Mouse (Mus musculus): ENCODE measurements around the gene Efcab11. TPM values are rescaled to one million over a fixed set of nuclear protein-coding genes. Genes with fewer than 3 reads are reported as not detected.

Gene Efcab11
- polyA plus RNA-seq, 1 experiment from 2014 or later, result 24.9 TPM

DNA sequence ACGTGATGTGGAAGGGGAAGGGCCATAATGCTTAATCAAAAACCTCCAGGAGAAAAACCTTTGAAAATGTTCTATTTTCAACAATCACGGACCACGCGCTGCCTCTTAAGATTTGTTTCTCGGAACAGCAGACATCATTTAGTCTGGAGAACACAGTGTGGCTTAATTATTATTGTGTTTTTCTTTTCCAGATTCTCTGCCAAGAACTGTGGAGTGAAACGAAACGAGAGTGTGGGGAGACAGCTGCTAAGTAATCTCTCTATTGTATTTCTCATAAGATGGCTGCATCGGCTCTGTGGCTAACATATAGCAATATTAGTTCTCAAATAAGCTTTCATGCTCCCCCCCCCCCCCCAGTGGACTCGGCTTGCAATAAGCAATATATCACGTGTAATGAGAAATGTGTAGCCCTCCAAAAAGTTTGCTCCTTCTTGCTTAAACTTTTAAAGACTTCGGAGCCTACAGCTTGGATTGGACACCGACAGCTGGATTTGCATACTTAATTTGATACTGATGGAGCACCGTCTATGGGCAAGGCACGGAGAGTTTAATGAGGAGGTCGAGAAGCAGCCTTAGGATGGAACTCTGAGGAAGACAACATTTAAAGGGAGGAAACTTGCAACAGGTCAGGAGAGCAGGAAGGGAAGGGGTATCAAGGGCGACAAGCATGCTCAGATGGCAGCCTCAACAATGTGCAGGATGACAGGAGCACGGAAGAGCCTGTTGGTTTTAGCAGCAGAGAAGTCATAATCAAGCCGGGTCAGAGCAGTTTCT, 127.1 kb downstream of the Efcab11 start:
- Histone ChIP-seq H3K36me3 (replicated peaks) (no peaks in the 10 kb centered on the region), H3K27ac (peak overlapping the region; percentile 72; the same call in 1 of the 2 replicates), H3K4me1 (peaks cover 27% of the 10 kb centered on the region), H3K9me3 (no peaks in the 10 kb centered on the region), H3K27me3 (ENCODE audit: poor library complexity, severe bottlenecking) (no peaks in the 10 kb centered on the region), H3K4me3 (peak overlapping the region; percentile 25; the same call in 1 of the 2 replicates)
- WGBS, result 54% methylated on average over 18 of the region's 18 CpGs
- peak; percentile 19 for DNase-seq (ENCODE audit: extremely low spot score, low spot score)

DNA sequence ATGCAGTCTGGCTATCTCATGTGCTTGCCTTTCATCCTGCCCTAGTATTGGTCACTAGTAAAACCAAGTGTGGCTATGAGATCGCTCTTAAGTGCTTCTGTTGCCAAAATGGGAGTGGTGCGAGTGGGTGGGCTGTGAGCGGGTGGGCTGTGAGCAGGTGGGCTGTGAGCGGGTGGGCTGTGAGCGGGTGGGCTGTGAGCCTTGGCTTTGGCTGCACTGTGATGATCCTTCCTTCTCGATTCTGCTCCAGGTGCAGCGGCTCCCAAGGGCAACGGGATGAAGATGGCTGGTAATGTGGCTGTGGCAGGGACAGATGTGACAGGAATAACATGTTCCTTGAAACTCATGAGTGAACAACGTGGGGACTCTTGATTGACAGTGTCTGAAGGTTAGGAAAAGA, 128.0 kb downstream of the Efcab11 start:
- DNase-seq (ENCODE audit: extremely low spot score, low spot score), result no peak
- 92% methylated on average over 9 of the region's 9 CpGs for WGBS

DNA sequence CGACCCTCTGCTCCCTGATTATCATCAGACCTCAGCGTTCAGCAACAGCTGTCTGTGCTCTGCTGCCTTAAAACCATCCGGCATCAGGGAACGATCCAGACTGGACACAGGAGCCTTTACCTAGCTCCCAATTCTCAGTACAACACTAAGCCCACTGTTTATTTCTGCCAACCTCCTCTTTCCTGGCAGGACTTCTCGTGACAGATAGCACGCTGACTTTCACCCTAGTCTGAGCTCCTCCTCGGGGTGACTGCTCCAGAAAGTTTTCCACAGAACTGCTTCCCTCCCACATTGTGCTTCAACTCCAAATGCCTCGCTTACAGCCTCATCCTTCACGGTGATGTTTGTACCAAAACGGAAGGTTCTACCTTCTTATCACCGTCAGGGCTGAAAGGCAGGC, 131.3 kb downstream of the Efcab11 start:
- H3K4me1 ChIP-seq, result peaks cover 20% of the 10 kb centered on the region
- H3K9me3 ChIP-seq, result no peaks in the 10 kb centered on the region
- H3K36me3 ChIP-seq (replicated peaks), result no peaks in the 10 kb centered on the region
- no peak for DNase-seq (ENCODE audit: extremely low spot score, low spot score)
- H3K27ac ChIP-seq, result no peak overlapping the region
- no peak overlapping the region for H3K4me3 ChIP-seq
- 86% methylated on average over 11 of the region's 11 CpGs for WGBS
- H3K27me3 ChIP-seq (ENCODE audit: poor library complexity, severe bottlenecking), result no peaks in the 10 kb centered on the region

More for the DNA sequence above, 128.0 kb downstream of the Efcab11 start:
- H3K27ac ChIP-seq, result 0 out of 2 replicates have a peak overlapping the region, but pooled peaks have one; percentile 25
- no peaks in the 10 kb centered on the region for H3K9me3 ChIP-seq
- no peak overlapping the region for H3K4me3 ChIP-seq
- no peaks in the 10 kb centered on the region for H3K36me3 ChIP-seq (replicated peaks)
- H3K4me1 ChIP-seq, result peaks cover 27% of the 10 kb centered on the region
- H3K27me3 ChIP-seq (ENCODE audit: poor library complexity, severe bottlenecking), result no peaks in the 10 kb centered on the region

DNA sequence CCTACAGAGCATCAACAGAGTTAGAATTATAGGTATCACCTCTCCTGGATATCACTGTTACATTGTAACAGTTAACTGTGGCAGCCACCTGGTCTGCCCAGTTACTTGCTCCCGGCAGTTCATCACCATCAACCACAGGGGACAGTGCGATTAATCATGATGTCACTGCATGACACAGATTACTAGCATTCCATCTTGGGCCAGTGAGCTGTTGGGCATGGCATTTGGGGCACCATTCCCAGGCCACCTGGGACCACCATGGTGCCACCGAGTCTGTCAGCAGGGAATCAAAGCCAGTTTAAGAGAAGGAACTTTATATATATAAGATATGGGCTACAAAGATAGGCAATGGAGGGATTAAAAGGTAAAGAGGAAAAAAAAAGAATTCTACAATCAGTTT, 134.8 kb downstream of the Efcab11 start:
- H3K36me3 ChIP-seq (replicated peaks), result no peaks in the 10 kb centered on the region
- no peaks in the 10 kb centered on the region for H3K27me3 ChIP-seq (ENCODE audit: poor library complexity, severe bottlenecking)
- no peak overlapping the region for H3K27ac ChIP-seq
- no peaks in the 10 kb centered on the region for H3K9me3 ChIP-seq
- DNase-seq (ENCODE audit: extremely low spot score, low spot score), result no peak
- 87% methylated on average over 3 of the region's 3 CpGs for WGBS
- no peaks in the 10 kb centered on the region for H3K4me1 ChIP-seq
- no peak overlapping the region for H3K4me3 ChIP-seq

DNA sequence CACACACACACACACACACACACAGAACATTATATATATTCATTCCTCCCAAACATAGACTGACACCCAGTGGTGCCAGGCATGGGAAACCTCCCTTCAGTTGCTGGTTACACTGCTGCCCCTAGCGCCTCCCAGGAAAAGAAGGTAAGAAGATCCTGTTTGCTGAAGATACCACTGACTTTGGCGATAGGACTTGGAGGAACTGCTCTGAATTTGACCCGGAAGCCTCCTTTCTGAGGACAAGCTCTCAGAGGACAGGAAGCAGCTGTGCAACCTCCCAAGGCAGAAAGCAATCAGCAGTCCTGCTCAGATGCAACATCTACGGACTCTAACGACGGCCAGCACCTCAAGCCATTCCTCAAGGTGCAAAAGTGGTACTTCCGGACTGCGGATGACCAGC, 142.6 kb downstream of the Efcab11 start:
- Histone ChIP-seq H3K9me3 (no peaks in the 10 kb centered on the region), H3K4me1 (peaks cover 16% of the 10 kb centered on the region), H3K36me3 (replicated peaks) (no peaks in the 10 kb centered on the region), H3K4me3 (no peak overlapping the region), H3K27me3 (ENCODE audit: poor library complexity, severe bottlenecking) (no peaks in the 10 kb centered on the region), H3K27ac (no peak overlapping the region)
- WGBS, result 90% methylated on average over 8 of the region's 8 CpGs
- no peak for DNase-seq (ENCODE audit: extremely low spot score, low spot score)

DNA sequence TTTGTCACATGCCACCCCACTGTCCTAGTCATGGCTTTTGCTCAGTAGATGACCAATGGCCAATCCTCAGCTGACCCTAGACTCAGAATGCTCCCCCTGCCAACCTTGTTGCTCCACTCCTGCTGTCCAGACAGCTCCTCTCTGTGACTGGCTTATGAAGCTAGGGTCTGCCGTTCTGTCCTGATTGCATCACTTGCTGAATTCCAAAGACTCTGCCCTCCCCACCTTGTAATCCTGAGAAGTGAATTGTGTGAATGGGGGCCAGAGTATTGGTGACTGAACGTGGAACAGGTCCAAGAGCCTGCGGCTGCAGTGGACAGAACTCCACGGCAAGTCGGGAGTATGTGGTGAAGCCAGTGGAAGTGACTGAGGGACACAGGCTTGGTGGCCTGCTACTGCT, 145.0 kb downstream of the Efcab11 start:
- WGBS, result 83% methylated on average over 5 of the region's 5 CpGs
- DNase-seq (ENCODE audit: extremely low spot score, low spot score), result no peak
- H3K27me3 ChIP-seq (ENCODE audit: poor library complexity, severe bottlenecking), result no peaks in the 10 kb centered on the region
- no peaks in the 10 kb centered on the region for H3K9me3 ChIP-seq
- no peak overlapping the region for H3K27ac ChIP-seq
- peaks cover 32% of the 10 kb centered on the region for H3K4me1 ChIP-seq
- no peak overlapping the region for H3K4me3 ChIP-seq
- H3K36me3 ChIP-seq (replicated peaks), result no peaks in the 10 kb centered on the region

DNA sequence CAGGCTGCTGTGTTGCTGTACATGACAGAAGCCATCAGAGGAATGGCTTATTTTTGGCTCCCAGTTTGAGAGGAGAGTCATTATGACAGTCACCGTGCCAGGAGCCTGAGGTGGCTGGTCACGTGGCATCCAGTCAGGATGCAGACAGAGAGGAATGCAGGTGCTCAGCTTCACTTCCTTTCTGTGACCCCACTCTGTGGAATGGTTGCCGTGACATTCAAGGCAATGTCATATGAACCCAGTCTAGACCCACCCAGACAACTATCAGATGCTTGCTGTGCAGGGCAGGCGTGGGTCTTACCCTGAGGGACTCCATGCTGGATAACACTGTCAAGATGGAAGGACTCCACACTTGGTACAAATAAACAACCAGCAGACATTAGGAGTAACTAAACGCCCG, 146.0 kb downstream of the Efcab11 start:
- Histone ChIP-seq H3K27me3 (ENCODE audit: poor library complexity, severe bottlenecking) (no peaks in the 10 kb centered on the region), H3K4me3 (no peak overlapping the region), H3K4me1 (peaks cover 32% of the 10 kb centered on the region), H3K27ac (no peak overlapping the region), H3K36me3 (replicated peaks) (no peaks in the 10 kb centered on the region), H3K9me3 (no peaks in the 10 kb centered on the region)
- DNase-seq (ENCODE audit: extremely low spot score, low spot score), result no peak
- WGBS, result 90% methylated on average over 6 of the region's 6 CpGs

DNA sequence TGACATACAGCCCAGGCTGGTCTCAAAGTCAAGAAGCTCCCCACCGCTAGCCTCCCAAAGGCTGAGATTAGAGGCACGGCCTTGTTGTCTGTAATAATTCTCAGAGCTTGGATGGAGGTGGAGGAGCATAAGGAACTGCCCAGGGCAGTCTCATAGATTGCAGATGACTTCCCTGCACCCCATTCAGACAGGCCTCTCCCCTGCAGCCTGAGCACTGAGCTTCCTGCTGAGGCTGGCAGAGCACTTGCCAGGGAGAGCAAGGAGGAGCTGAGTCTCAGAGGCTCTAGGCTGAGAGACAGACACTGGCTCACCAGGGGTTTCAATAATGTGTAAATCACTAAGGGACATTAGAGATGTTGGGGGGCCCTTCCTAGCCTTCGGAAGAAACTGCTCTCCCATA, 147.3 kb downstream of the Efcab11 start:
- DNase-seq (ENCODE audit: extremely low spot score, low spot score), result no peak
- H3K27ac ChIP-seq, result peak overlapping the region; percentile 51; the same call in 1 of the 2 replicates
- H3K36me3 ChIP-seq (replicated peaks), result no peaks in the 10 kb centered on the region
- H3K4me1 ChIP-seq, result peaks cover 32% of the 10 kb centered on the region
- H3K4me3 ChIP-seq, result no peak overlapping the region
- no peaks in the 10 kb centered on the region for H3K9me3 ChIP-seq
- 40% methylated on average over 3 of the region's 3 CpGs for WGBS
- H3K27me3 ChIP-seq (ENCODE audit: poor library complexity, severe bottlenecking), result no peaks in the 10 kb centered on the region

DNA sequence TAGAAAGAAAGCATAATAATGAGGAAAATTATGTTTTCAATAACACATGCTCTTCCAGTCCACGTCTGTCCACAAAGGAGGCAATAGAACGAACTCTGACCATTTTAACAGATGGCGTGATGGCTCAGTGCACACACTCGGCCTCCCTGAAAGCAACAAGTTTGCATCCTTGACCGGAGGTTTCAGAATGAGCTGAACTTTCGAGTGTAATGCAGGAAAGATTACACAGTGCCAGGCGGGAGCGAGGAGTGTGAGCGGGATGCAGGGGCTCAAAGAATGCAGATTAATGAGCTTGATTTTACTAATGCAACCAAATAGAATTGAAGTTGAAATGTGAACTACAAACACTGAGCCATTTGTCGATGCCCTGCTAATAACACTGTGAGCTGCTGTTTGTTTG, 149.1 kb downstream of the Efcab11 start:
- Histone ChIP-seq H3K36me3 (replicated peaks) (no peaks in the 10 kb centered on the region), H3K4me1 (peaks cover 32% of the 10 kb centered on the region), H3K27me3 (ENCODE audit: poor library complexity, severe bottlenecking) (no peaks in the 10 kb centered on the region), H3K4me3 (no peak overlapping the region), H3K9me3 (no peaks in the 10 kb centered on the region; the same call in 1 of the 2 replicates), H3K27ac (no peak overlapping the region)
- no peak for DNase-seq (ENCODE audit: extremely low spot score, low spot score)
- 68% methylated on average over 10 of the region's 10 CpGs for WGBS

DNA sequence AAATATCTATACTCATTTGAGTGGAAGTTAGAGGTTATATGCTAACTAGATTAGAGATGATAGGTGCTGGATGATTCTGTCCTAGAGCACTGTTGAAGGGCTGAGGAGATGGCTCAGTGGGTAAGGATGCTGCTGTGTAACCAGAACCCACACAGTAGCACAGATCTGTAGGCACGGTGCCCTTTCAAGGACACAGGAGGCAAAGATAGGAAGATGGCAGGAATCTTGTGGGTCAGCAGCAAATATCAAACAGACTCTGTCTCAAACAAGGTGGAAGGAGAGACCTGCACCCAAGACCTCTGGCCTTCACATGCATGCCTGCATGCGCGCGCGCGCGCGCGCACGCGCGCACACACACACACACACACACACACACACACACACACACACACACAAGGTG, 160.0 kb downstream of the Efcab11 start:
- 100% methylated on average over 12 of the region's 12 CpGs for WGBS
- Histone ChIP-seq H3K4me1 (peaks cover 6% of the 10 kb centered on the region; the same call in 1 of the 2 replicates), H3K9me3 (no peaks in the 10 kb centered on the region), H3K4me3 (no peak overlapping the region), H3K27me3 (ENCODE audit: poor library complexity, severe bottlenecking) (no peaks in the 10 kb centered on the region), H3K27ac (no peak overlapping the region), H3K36me3 (replicated peaks) (0 out of 2 replicates have a peak, but pooled peaks cover 2% of the 10 kb centered on the region)
- no peak for DNase-seq (ENCODE audit: extremely low spot score, low spot score)

DNA sequence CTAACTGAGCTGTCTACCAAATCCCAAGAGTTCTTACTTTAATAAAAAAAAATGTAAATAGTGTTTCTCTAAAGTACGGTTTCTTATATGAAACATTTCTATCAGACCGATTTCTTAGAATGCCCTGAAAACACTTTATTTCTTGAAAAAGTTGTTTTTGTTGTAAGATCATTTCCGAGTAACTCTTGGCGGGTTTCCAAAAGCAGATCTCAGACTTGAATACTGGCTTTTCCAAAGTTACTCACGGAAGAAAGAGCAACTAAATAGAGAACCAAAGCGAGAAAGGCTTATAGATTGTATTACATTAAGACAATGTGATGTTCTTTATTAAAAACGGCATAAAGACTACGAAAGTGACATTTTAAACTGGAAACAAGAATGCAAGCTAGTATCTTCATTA, 160.4 kb downstream of the Efcab11 start:
- 95% methylated on average over 8 of the region's 8 CpGs for WGBS
- no peaks in the 10 kb centered on the region for H3K27me3 ChIP-seq (ENCODE audit: poor library complexity, severe bottlenecking)
- H3K9me3 ChIP-seq, result no peaks in the 10 kb centered on the region
- H3K4me1 ChIP-seq, result peaks cover 6% of the 10 kb centered on the region; the same call in 1 of the 2 replicates
- 0 out of 2 replicates have a peak, but pooled peaks cover 2% of the 10 kb centered on the region for H3K36me3 ChIP-seq (replicated peaks)
- no peak for DNase-seq (ENCODE audit: extremely low spot score, low spot score)
- H3K4me3 ChIP-seq, result no peak overlapping the region
- H3K27ac ChIP-seq, result no peak overlapping the region

DNA sequence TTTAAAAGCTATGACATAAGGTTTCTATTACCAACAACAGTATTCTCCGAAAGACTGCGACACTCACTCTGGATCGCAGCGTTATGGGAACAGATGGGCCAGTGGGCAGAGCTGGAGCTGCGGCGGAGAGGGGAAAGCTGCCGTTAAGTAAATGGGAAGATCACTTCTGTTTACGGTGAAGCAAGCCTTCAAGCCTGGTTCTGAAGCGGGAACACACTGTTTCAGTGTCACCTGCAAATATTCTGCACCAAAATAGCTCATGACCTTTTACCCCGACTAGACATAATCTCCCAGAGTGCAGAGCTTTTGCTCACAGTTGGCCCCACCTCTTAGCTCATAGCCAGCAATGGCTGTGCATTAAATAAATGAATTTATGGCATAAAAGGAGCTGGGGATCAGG, 162.9 kb downstream of the Efcab11 start:
- 0 out of 2 replicates have a peak, but pooled peaks cover 2% of the 10 kb centered on the region for H3K36me3 ChIP-seq (replicated peaks)
- no peak overlapping the region for H3K27ac ChIP-seq
- no peaks in the 10 kb centered on the region for H3K27me3 ChIP-seq (ENCODE audit: poor library complexity, severe bottlenecking)
- H3K4me3 ChIP-seq, result no peak overlapping the region
- H3K4me1 ChIP-seq, result peaks cover 9% of the 10 kb centered on the region
- H3K9me3 ChIP-seq, result no peaks in the 10 kb centered on the region
- DNase-seq (ENCODE audit: extremely low spot score, low spot score), result no peak
- WGBS, result 89% methylated on average over 10 of the region's 10 CpGs

DNA sequence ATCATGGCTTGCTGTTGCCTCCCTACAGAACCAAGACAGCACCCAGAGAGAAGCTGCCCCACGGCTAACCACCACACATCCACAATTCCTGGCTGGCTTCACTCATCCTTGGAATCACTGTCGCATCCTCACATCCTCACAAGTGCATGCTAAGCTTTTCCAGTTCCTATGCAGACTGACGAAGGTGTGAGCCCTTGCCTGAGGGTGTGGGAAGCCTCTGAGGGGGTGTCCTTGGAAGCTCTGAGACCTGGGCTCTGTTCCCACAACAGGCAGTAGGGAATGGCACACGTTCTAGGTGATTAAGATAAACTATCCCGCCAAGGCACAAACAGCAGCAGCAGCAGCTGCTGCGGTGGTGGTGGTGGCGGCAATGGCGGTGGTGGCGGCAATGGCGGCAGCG, 164.5 kb downstream of the Efcab11 start:
- H3K4me3 ChIP-seq, result no peak overlapping the region
- no peaks in the 10 kb centered on the region for H3K9me3 ChIP-seq
- DNase-seq (ENCODE audit: extremely low spot score, low spot score), result no peak
- 0 out of 2 replicates have a peak, but pooled peaks cover 2% of the 10 kb centered on the region for H3K36me3 ChIP-seq (replicated peaks)
- H3K4me1 ChIP-seq, result peaks cover 23% of the 10 kb centered on the region
- 91% methylated on average over 11 of the region's 11 CpGs for WGBS
- no peaks in the 10 kb centered on the region for H3K27me3 ChIP-seq (ENCODE audit: poor library complexity, severe bottlenecking)
- no peak overlapping the region for H3K27ac ChIP-seq
